Mouse (Mus musculus) MEL (cell line): Measurements from ENCODE around the gene Crybb1.

Experiments used
- CTCF ChIP-seq, 3 experiments: IDR thresholded peaks in 2 of 3; conservative IDR thresholded peaks in 1 of 3; 2 replicates each; pipeline ENCODE4 v1.5.1; 2011 to 2012; ENCODE audit warnings: low read length in 3 of 3, low read depth in 2 of 3, mild to moderate bottlenecking in 2 of 3, improper control_type of control experiment in 1 of 3, inconsistent platforms in 1 of 3, mixed read lengths in 1 of 3, moderate library complexity in 1 of 3; ENCODE audit not compliant: control insufficient read depth in 1 of 3, insufficient read depth in 1 of 3, poor library complexity in 1 of 3, severe bottlenecking in 1 of 3
- ELF1 ChIP-seq: IDR thresholded peaks from 2 replicates; pipeline ENCODE4 v1.6.1; 2014; ENCODE audit warnings: low read depth, mild to moderate bottlenecking, inconsistent platforms, low read length, improper control_type of control experiment, moderate library complexity
- GABPA ChIP-seq: IDR thresholded peaks from 2 replicates; pipeline ENCODE4 v1.6.1; 2012; ENCODE audit warnings: low read depth, mild to moderate bottlenecking, inconsistent platforms, low read length, improper control_type of control experiment, moderate library complexity
- MXI1 ChIP-seq: IDR thresholded peaks from 2 replicates; pipeline ENCODE4 v1.6.1; 2011; ENCODE audit warnings: mild to moderate bottlenecking, low read depth, low read length, improper control_type of control experiment
- MYB ChIP-seq: IDR thresholded peaks from 2 replicates; pipeline ENCODE4 v1.6.1; 2011; ENCODE audit warnings: mild to moderate bottlenecking, low read depth, low read length, improper control_type of control experiment
- NELFE ChIP-seq: IDR thresholded peaks from 2 replicates; pipeline ENCODE4 v1.6.1; 2011; ENCODE audit warnings: low read depth, low read length, improper control_type of control experiment
- POLR2A ChIP-seq, 2 experiments: IDR thresholded peaks; 2 replicates each; pipeline ENCODE4 v1.6.1; 2011 to 2012; ENCODE audit warnings: low read length in 2 of 2, mild to moderate bottlenecking in 2 of 2, control low read depth in 1 of 2, improper control_type of control experiment in 1 of 2, low read depth in 1 of 2, moderate library complexity in 1 of 2; ENCODE audit not compliant: control insufficient read depth in 1 of 2, insufficient read depth in 1 of 2, poor library complexity in 1 of 2
- USF2 ChIP-seq, 2 experiments: IDR thresholded peaks; 2 replicates each; pipeline ENCODE4 v1.6.1; 2011 to 2012; ENCODE audit warnings: improper control_type of control experiment in 2 of 2, low read length in 2 of 2, borderline replicate concordance in 1 of 2, inconsistent platforms in 1 of 2, low read depth in 1 of 2, mild to moderate bottlenecking in 1 of 2; ENCODE audit not compliant: insufficient read depth in 1 of 2

DNA sequence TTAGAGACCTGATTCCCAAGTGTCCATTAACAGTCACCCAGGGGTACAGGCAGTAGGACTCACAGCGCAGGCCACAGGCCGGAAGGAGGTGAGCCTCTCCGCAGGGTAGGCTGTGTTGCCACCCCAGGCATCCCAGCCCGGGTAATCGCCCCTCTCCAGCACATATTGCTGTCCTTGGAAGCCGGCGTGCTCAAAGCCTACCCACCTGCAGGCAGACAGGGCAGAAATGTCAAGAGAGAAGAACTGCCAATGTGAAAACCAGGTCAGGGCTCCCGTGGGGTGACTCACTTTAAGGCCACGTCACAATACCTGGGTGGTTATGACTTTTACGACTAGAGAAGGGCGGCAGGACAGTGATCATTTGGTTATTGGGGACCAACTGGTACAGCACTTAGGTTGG lies 6.5 kb upstream of the Crybb1 start:
- TF ChIP-seq MXI1 = no peak
- no peak for TF ChIP-seq ELF1
- TF ChIP-seq NELFE = no peak
- TF ChIP-seq GABPA = no peak
- TF ChIP-seq USF2 (IDR thresholded peaks at IDR 0.05; ENCODE audit: borderline replicate concordance in 1 of 2, insufficient read depth in 1 of 2, low read depth in 1 of 2, low read length in 2 of 2) = no peak
- no peak for TF ChIP-seq CTCF (IDR thresholded peaks at IDR 0.05 in 2 of 3, conservative IDR thresholded peaks at IDR 0.05 in 1 of 3; ENCODE audit: control insufficient read depth in 1 of 3, insufficient read depth in 1 of 3, low read depth in 2 of 3, low read length in 3 of 3, poor library complexity in 1 of 3, severe bottlenecking in 1 of 3)
- TF ChIP-seq MYB = no peak
- no peak for TF ChIP-seq POLR2A (IDR thresholded peaks at IDR 0.05; ENCODE audit: control insufficient read depth in 1 of 2, insufficient read depth in 1 of 2, low read depth in 1 of 2, low read length in 2 of 2, poor library complexity in 1 of 2)
